Mouse (Mus musculus) limb, embryonic 11.5 days (tissue): ENCODE results near the gene Ergic1. TPM values are rescaled to one million over a fixed set of nuclear protein-coding genes. Genes with fewer than 3 reads are reported as not detected.

Source experiments
- ATAC-seq: fragments of 200-750 bp; cut with Nextera tagmentation; 2 replicates; pipeline ENCODE4 v1.8.0; 2017; ENCODE audit warnings: low read depth; ENCODE audit not compliant: insufficient number of reproducible peaks, low FRiP score, low TSS enrichment
- DNase-seq: peaks from one replicate; pipeline ENCODE4 v3.0.0-alpha.2; 2015; ENCODE audit warnings: low spot score
- H3K27ac ChIP-seq: fragments of 300-500 bp; sonication (generic); replicated peaks from 2 replicates; pipeline ENCODE4 v1.5.1; 2014; ENCODE audit warnings: low read depth, mild to moderate bottlenecking, low read length
- H3K27me3 ChIP-seq: fragments of 300-500 bp; sonication (generic); 2 replicates; pipeline ENCODE4 v1.6.1; 2014; ENCODE audit warnings: mild to moderate bottlenecking, low read length, mixed read lengths; ENCODE audit not compliant: control insufficient read depth, insufficient read depth
- H3K36me3 ChIP-seq: fragments of 300-500 bp; sonication (generic); 2 replicates; pipeline ENCODE4 v1.6.1; 2014; ENCODE audit warnings: mild to moderate bottlenecking, low read length, moderate library complexity, mixed read lengths; ENCODE audit not compliant: control insufficient read depth, insufficient read depth
- H3K4me1 ChIP-seq: fragments of 300-500 bp; sonication (generic); 2 replicates; pipeline ENCODE4 v1.6.1; 2014; ENCODE audit warnings: low read length, mixed read lengths; ENCODE audit not compliant: control insufficient read depth, insufficient read depth
- H3K4me2 ChIP-seq: fragments of 300-500 bp; sonication (generic); 2 replicates; pipeline ENCODE4 v1.6.1; 2014; ENCODE audit warnings: low read depth, mild to moderate bottlenecking, moderate library complexity; ENCODE audit not compliant: severe bottlenecking
- H3K4me3 ChIP-seq: fragments of 300-500 bp; sonication (generic); 2 replicates; pipeline ENCODE4 v1.5.1; 2014; ENCODE audit warnings: low read depth, low read length
- H3K9ac ChIP-seq: fragments of 300-500 bp; sonication (generic); 2 replicates; pipeline ENCODE4 v1.6.1; 2014; ENCODE audit warnings: mild to moderate bottlenecking, low read length
- H3K9me3 ChIP-seq: fragments of 300-500 bp; sonication (generic); 2 replicates; pipeline ENCODE4 v1.6.1; 2016; ENCODE audit warnings: low read length; ENCODE audit not compliant: control insufficient read depth
- WGBS: fragments of 180-500 bp; shearing (Covaris S2); extraction: QIAGEN DNeasy Blood & Tissue Kit; methylation state at CpG from one replicate; pipeline ENCODE4 v1.1.7; 2014; 5-methylcytosine and 5-hydroxymethylcytosine counted together
- polyA plus RNA-seq: library from polyadenylated mRNA; unstranded; fragments of >200 nt; fragmentation: Nextera tagmentation; extraction: Ambion mirVana; gene quantifications from 2 replicates; pipeline ENCODE4 v1.2.1, GENCODE M21; 2014

Gene Ergic1
- polyA plus RNA-seq, 1 experiment from 2014 or later = 143 TPM

GRCm38 (mm10) chr17:26694171-26694570 lies 132.9 kb downstream of the Ergic1 start:
- Histone ChIP-seq H3K36me3 (peaks cover under 1% of the 10 kb centered on the region), H3K9me3 (no peaks in the 10 kb centered on the region), H3K27me3 (no peaks in the 10 kb centered on the region), H3K27ac (no peak overlapping the region), H3K4me2 (no peak overlapping the region), H3K4me3 (no peak overlapping the region), H3K4me1 (no peaks in the 10 kb centered on the region), H3K9ac (no peak overlapping the region)
- WGBS = 77% methylated on average over 7 of the region's 7 CpGs
- no peak for ATAC-seq
- DNase-seq = no peak

- Histone ChIP-seq H3K36me3 (peaks cover 3% of the 10 kb centered on the region), H3K4me3 (no peak overlapping the region), H3K9me3 (no peaks in the 10 kb centered on the region), H3K27ac (no peak overlapping the region), H3K4me1 (no peaks in the 10 kb centered on the region), H3K27me3 (no peaks in the 10 kb centered on the region), H3K9ac (no peak overlapping the region), H3K4me2 (no peak overlapping the region)
- DNase-seq (no peak), ATAC-seq (no peak)
- WGBS = 94% methylated on average over 3 of the region's 3 CpGs
These were observed 133.9 kb downstream of the Ergic1 start for GRCm38 (mm10) chr17:26695193-26695592.

- DNase-seq (no peak), ATAC-seq (no peak)
- Histone ChIP-seq H3K4me1 (no peaks in the 10 kb centered on the region), H3K4me3 (no peak overlapping the region), H3K27me3 (no peaks in the 10 kb centered on the region), H3K36me3 (peaks cover 6% of the 10 kb centered on the region), H3K9ac (no peak overlapping the region), H3K27ac (no peak overlapping the region), H3K9me3 (no peaks in the 10 kb centered on the region), H3K4me2 (no peak overlapping the region)
- WGBS = 93% methylated on average over 5 of the region's 5 CpGs
These were observed 137.6 kb downstream of the Ergic1 start for GRCm38 (mm10) chr17:26698846-26699245.

- Histone ChIP-seq H3K4me2 (no peak overlapping the region), H3K27me3 (no peaks in the 10 kb centered on the region), H3K36me3 (peaks cover 6% of the 10 kb centered on the region), H3K4me1 (no peaks in the 10 kb centered on the region), H3K9me3 (no peaks in the 10 kb centered on the region), H3K27ac (no peak overlapping the region), H3K4me3 (no peak overlapping the region), H3K9ac (no peak overlapping the region)
- DNase-seq (no peak), ATAC-seq (no peak)
- WGBS = 91% methylated on average over 10 of the region's 10 CpGs
These were observed 138.7 kb downstream of the Ergic1 start for GRCm38 (mm10) chr17:26699819-26700616.

GRCm38 (mm10) chr17:26701565-26701964 lies 140.3 kb downstream of the Ergic1 start:
- DNase-seq = no peak
- 87% methylated on average over 13 of the region's 13 CpGs for WGBS
- no peak for ATAC-seq
- Histone ChIP-seq H3K4me1 (no peaks in the 10 kb centered on the region), H3K27ac (no peak overlapping the region), H3K9me3 (no peaks in the 10 kb centered on the region), H3K4me2 (no peak overlapping the region), H3K36me3 (peaks cover 6% of the 10 kb centered on the region), H3K27me3 (no peaks in the 10 kb centered on the region), H3K9ac (no peak overlapping the region), H3K4me3 (no peak overlapping the region)

GRCm38 (mm10) chr17:26702621-26703020 lies 141.3 kb downstream of the Ergic1 start:
- Histone ChIP-seq H3K9me3 (no peaks in the 10 kb centered on the region), H3K27ac (no peak overlapping the region), H3K4me3 (no peak overlapping the region), H3K36me3 (peaks cover 6% of the 10 kb centered on the region), H3K27me3 (no peaks in the 10 kb centered on the region), H3K4me1 (no peaks in the 10 kb centered on the region), H3K9ac (no peak overlapping the region), H3K4me2 (no peak overlapping the region)
- 88% methylated on average over 4 of the region's 4 CpGs for WGBS
- no peak for DNase-seq
- ATAC-seq = no peak

- no peak overlapping the region for H3K9ac ChIP-seq
- H3K4me2 ChIP-seq = no peak overlapping the region
- ATAC-seq (no peak), DNase-seq (no peak)
- H3K4me1 ChIP-seq = no peaks in the 10 kb centered on the region
- no peak overlapping the region for H3K4me3 ChIP-seq
- H3K27ac ChIP-seq = no peak overlapping the region
- H3K9me3 ChIP-seq = no peaks in the 10 kb centered on the region
- peaks cover 6% of the 10 kb centered on the region for H3K36me3 ChIP-seq
- 89% methylated on average over 4 of the region's 4 CpGs for WGBS
- no peaks in the 10 kb centered on the region for H3K27me3 ChIP-seq
These were observed 142.4 kb downstream of the Ergic1 start for GRCm38 (mm10) chr17:26703671-26704070.

GRCm38 (mm10) chr17:26705463-26706359 lies 144.4 kb downstream of the Ergic1 start:
- H3K4me1 ChIP-seq = no peaks in the 10 kb centered on the region
- H3K27ac ChIP-seq = no peak overlapping the region
- ATAC-seq (no peak), DNase-seq (no peak)
- H3K4me3 ChIP-seq = no peak overlapping the region
- no peaks in the 10 kb centered on the region for H3K9me3 ChIP-seq
- H3K27me3 ChIP-seq = no peaks in the 10 kb centered on the region
- no peak overlapping the region for H3K9ac ChIP-seq
- 83% methylated on average over 11 of the region's 11 CpGs for WGBS
- no peak overlapping the region for H3K4me2 ChIP-seq
- H3K36me3 ChIP-seq = peaks cover 3% of the 10 kb centered on the region; the same call in 1 of the 2 replicates
